Mouse (Mus musculus) spleen, adult 10 weeks (tissue): ENCODE data around the gene Gm12789. TPM values are rescaled to one million over a fixed set of nuclear protein-coding genes. Genes with fewer than 3 reads are reported as not detected.

Source experiments
- polyA plus RNA-seq: library from polyadenylated mRNA; stranded (reverse); fragments of 350-450 nt; fragmentation: Illumina TruSeq; extraction: RNeasy Lipid Tissue Mini Kit (QIAGEN cat#74804); gene quantifications from one replicate; pipeline ENCODE4 v1.2.3, GENCODE M21; 2015; ENCODE audit warnings: low replicate concordance; ENCODE audit not compliant: insufficient read depth

The Gm12789 gene
- polyA plus RNA-seq, result not detected

GRCm38 (mm10) chr4:101986326-101986725 is at the start of gene Gm12789:
Gene Gm12789, plus strand, starts transcription at chr4:101986626.

GRCm38 (mm10) chr4:101940107-101940506 is 46.3 kb upstream of the Gm12789 start, which contains the start of gene Gm12794:
Gene Gm12794, plus strand, starts transcription at chr4:101940407.

GRCm38 (mm10) chr4:101980949-101981348 is 5.5 kb upstream of the Gm12789 start, which contains the start of gene Gm12790:
Gene Gm12790, minus strand, starts transcription at chr4:101981049.

Other genes starting within 250 kb of the Gm12789 start
- not detected for gene B020004J07Rik, start 142.6 kb upstream of the Gm12789 start, polyA plus RNA-seq
- not detected for gene C130073F10Rik, start 92.8 kb upstream of the Gm12789 start, polyA plus RNA-seq
- gene Gm12800, start 77.5 kb upstream of the Gm12789 start, polyA plus RNA-seq, result not detected
- gene Gm12794, start 46.2 kb upstream of the Gm12789 start, polyA plus RNA-seq, result not detected
- not detected for gene Gm12790, start 5.6 kb upstream of the Gm12789 start, polyA plus RNA-seq
- 71.6 TPM for gene Pde4b, start 100.9 kb downstream of the Gm12789 start, polyA plus RNA-seq